Mouse (Mus musculus): ENCODE measurements around the gene Cryba4.

- TF ChIP-seq POLR2A (IDR thresholded peaks at IDR 0.05; ENCODE audit: insufficient read length, low read depth): no peak
- no peak for TF ChIP-seq POLR2AphosphoS2 (IDR thresholded peaks at IDR 0.05; ENCODE audit: insufficient read length, low read depth)
- TF ChIP-seq USF1 (IDR thresholded peaks at IDR 0.05; ENCODE audit: low read depth): no peak
- TF ChIP-seq E2F4 (IDR thresholded peaks at IDR 0.05; ENCODE audit: insufficient read depth): no peak
- TF ChIP-seq MYOD1 (IDR thresholded peaks at IDR 0.05; ENCODE audit: control insufficient read depth in 1 of 3, insufficient read length in 2 of 3, low read depth in 2 of 3): no peak
- no peak for TF ChIP-seq MYOG (IDR thresholded peaks at IDR 0.05; ENCODE audit: control insufficient read depth in 1 of 3, insufficient read depth in 1 of 3, insufficient read length in 2 of 3, low read depth in 2 of 3)
- no peak for TF ChIP-seq MAX (IDR thresholded peaks at IDR 0.05; ENCODE audit: low read depth)
- no peak for TF ChIP-seq TCF12 (IDR thresholded peaks at IDR 0.05; ENCODE audit: insufficient read depth, poor library complexity, severe bottlenecking)
- no peak for TF ChIP-seq CEBPB (IDR thresholded peaks at IDR 0.05; ENCODE audit: insufficient read depth, poor library complexity, severe bottlenecking)
- no peak for TF ChIP-seq SRF (IDR thresholded peaks at IDR 0.05; ENCODE audit: control insufficient read depth, insufficient read length, low read depth)
These were observed 30.6 kb upstream of the Cryba4 start for GRCm38 (mm10) chr5:112282780-112283482.
